Mouse (Mus musculus) cerebellum, postnatal 4 days (tissue): Measurements from ENCODE around the gene Mss51.

Experiments used
- DNase-seq, 2 experiments: peaks; one replicate each; pipeline ENCODE4 v3.0.0; 2022; ENCODE audit warnings: low spot score in 2 of 2, mixed read lengths in 1 of 2

Mss51 gene

GRCm38 (mm10) chr14:20496603-20497002 lies at the start of gene Mss51:
Gene Mss51, minus strand, starts transcription at chr14:20496901.
- DNase-seq: no peak

GRCm38 (mm10) chr14:20546415-20546814 lies 49.7 kb upstream of the Mss51 start, which contains the start of gene Ppp3cb:
Gene Ppp3cb, minus strand, starts transcription at chr14:20546573.
- DNase-seq: peak; percentile 52 to 77

GRCm38 (mm10) chr14:20545529-20546331 lies 49.0 kb upstream of the Mss51 start:
- DNase-seq: peak; percentile 59 to 71

GRCm38 (mm10) chr14:20544467-20545411 lies 48.0 kb upstream of the Mss51 start:
- DNase-seq: no peak

- DNase-seq: no peak
Measured at GRCm38 (mm10) chr14:20529643-20530042, 32.9 kb upstream of the Mss51 start.

GRCm38 (mm10) chr14:20520179-20520578 lies 23.5 kb upstream of the Mss51 start:
- DNase-seq: no peak

- DNase-seq: no peak
Measured at GRCm38 (mm10) chr14:20508424-20508823, 11.7 kb upstream of the Mss51 start.

- DNase-seq: no peak
Measured at GRCm38 (mm10) chr14:20502966-20503365, 6.3 kb upstream of the Mss51 start.

- DNase-seq: no peak
Measured at GRCm38 (mm10) chr14:20499982-20500381, 3.3 kb upstream of the Mss51 start.

- DNase-seq: no peak
Measured at GRCm38 (mm10) chr14:20486031-20486430, 10.7 kb downstream of the Mss51 start.

GRCm38 (mm10) chr14:20482051-20482751 lies 14.5 kb downstream of the Mss51 start:
- DNase-seq: no peak

GRCm38 (mm10) chr14:20481211-20481610 lies 15.5 kb downstream of the Mss51 start:
- no peak for DNase-seq

GRCm38 (mm10) chr14:20480195-20480579 lies 16.5 kb downstream of the Mss51 start:
- no peak for DNase-seq

- peak; percentile 26 to 32 for DNase-seq
Measured at GRCm38 (mm10) chr14:20479291-20480194, 17.2 kb downstream of the Mss51 start, which contains the start of gene Anxa7. Gene Anxa7, minus strand, starts transcription at chr14:20480133.

- no peak for DNase-seq
Measured at GRCm38 (mm10) chr14:20478801-20479200, 17.9 kb downstream of the Mss51 start.

- DNase-seq: no peak
Measured at GRCm38 (mm10) chr14:20478385-20478784, 18.3 kb downstream of the Mss51 start.

GRCm38 (mm10) chr14:20477261-20478025 lies 19.3 kb downstream of the Mss51 start:
- DNase-seq: no peak

- DNase-seq: no peak
Measured at GRCm38 (mm10) chr14:20460216-20460615, 36.5 kb downstream of the Mss51 start.

GRCm38 (mm10) chr14:20458378-20458777 lies 38.3 kb downstream of the Mss51 start:
- DNase-seq: no peak

GRCm38 (mm10) chr14:20452929-20453328 lies 43.8 kb downstream of the Mss51 start:
- no peak for DNase-seq
